Mouse (Mus musculus) embryo, embryonic 10.5 days (tissue): ENCODE results near the gene Mgst2.

ENCODE experiments used
- DNase-seq: peaks from one replicate; pipeline ENCODE4 v3.0.0-alpha.2; 2015; ENCODE audit warnings: low spot score

The Mgst2 gene

GRCm38 (mm10) chr3:51654303-51655055 is 5.7 kb upstream of the Mgst2 start:
- DNase-seq: no peak

- DNase-seq: no peak
Measured at GRCm38 (mm10) chr3:51659415-51659814, 745 bp upstream of the Mgst2 start.

GRCm38 (mm10) chr3:51660821-51661276 is 689 bp downstream of the Mgst2 start:
- DNase-seq: no peak

GRCm38 (mm10) chr3:51661376-51661775 is 1.2 kb downstream of the Mgst2 start:
- no peak for DNase-seq

- no peak for DNase-seq
Measured at GRCm38 (mm10) chr3:51661880-51662550, 1.9 kb downstream of the Mgst2 start.

GRCm38 (mm10) chr3:51662557-51662956 is 2.4 kb downstream of the Mgst2 start:
- no peak for DNase-seq

- DNase-seq: peak; percentile 32
Measured at GRCm38 (mm10) chr3:51668607-51669006, 8.4 kb downstream of the Mgst2 start.

- no peak for DNase-seq
Measured at GRCm38 (mm10) chr3:51670414-51671070, 10.4 kb downstream of the Mgst2 start.

- DNase-seq: no peak
Measured at GRCm38 (mm10) chr3:51671071-51671469, 10.9 kb downstream of the Mgst2 start.

- no peak for DNase-seq
Measured at GRCm38 (mm10) chr3:51672631-51673030, 12.5 kb downstream of the Mgst2 start.

GRCm38 (mm10) chr3:51673408-51674086 is 13.4 kb downstream of the Mgst2 start:
- DNase-seq: peak; percentile 72

- no peak for DNase-seq
Measured at GRCm38 (mm10) chr3:51674963-51675362, 14.8 kb downstream of the Mgst2 start.

GRCm38 (mm10) chr3:51685539-51685938 is 25.4 kb downstream of the Mgst2 start:
- DNase-seq: no peak

GRCm38 (mm10) chr3:51686316-51686715 is 26.2 kb downstream of the Mgst2 start:
- DNase-seq: no peak

- no peak for DNase-seq
Measured at GRCm38 (mm10) chr3:51686791-51687190, 26.6 kb downstream of the Mgst2 start.

- DNase-seq: no peak
Measured at GRCm38 (mm10) chr3:51688725-51689124, 28.6 kb downstream of the Mgst2 start.

- DNase-seq: no peak
Measured at GRCm38 (mm10) chr3:51693196-51693595, 33.0 kb downstream of the Mgst2 start.

- DNase-seq: no peak
Measured at GRCm38 (mm10) chr3:51694576-51694975, 34.4 kb downstream of the Mgst2 start.

GRCm38 (mm10) chr3:51695713-51696112 is 35.6 kb downstream of the Mgst2 start:
- no peak for DNase-seq

- DNase-seq: no peak
Measured at GRCm38 (mm10) chr3:51697931-51698330, 37.8 kb downstream of the Mgst2 start.

GRCm38 (mm10) chr3:51700123-51700522 is 40.0 kb downstream of the Mgst2 start:
- DNase-seq: no peak

GRCm38 (mm10) chr3:51700731-51701280 is 40.6 kb downstream of the Mgst2 start:
- DNase-seq: no peak
